Mouse (Mus musculus): ENCODE results near the gene Ehd2.

DNA sequence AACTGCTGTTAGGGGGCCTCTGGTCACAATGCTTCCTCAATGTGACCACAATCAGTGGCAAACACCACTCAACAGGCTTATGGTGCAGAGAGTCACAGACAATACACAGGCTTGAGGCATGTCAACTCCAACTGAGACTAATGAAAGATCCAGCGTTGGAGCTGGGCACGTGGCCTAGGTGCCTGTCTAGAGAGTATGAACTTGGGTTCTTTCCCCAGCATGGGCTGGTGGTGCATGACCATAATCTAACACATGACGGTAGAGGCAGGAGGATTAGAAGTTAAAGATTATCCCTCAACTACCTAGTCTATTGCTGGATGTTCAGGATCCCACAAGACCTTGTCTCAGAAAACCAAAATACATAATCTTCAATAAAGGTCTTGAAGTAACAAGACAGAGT lies 24.4 kb upstream of the Ehd2 start:
- TF ChIP-seq CTCF (IDR thresholded peaks at IDR 0.05; ENCODE audit: borderline replicate concordance, extremely low read depth, insufficient read depth, insufficient read length) (no peak), POLR2A (IDR thresholded peaks at IDR 0.05; ENCODE audit: borderline replicate concordance, extremely low read depth, insufficient read depth, insufficient read length, poor library complexity, severe bottlenecking) (no peak)
